Mouse (Mus musculus) cerebellum, adult 11 months (tissue): Measurements from ENCODE around the gene Dusp28.

Experiments used
- DNase-seq: peaks from one replicate; pipeline ENCODE4 v3.0.0; 2022

The Dusp28 gene

GRCm38 (mm10) chr1:92906779-92907631 lies at the start of gene Dusp28:
TSS of gene Dusp28 (plus strand) at chr1:92906981.
- peak; percentile 88 for DNase-seq

DNA sequence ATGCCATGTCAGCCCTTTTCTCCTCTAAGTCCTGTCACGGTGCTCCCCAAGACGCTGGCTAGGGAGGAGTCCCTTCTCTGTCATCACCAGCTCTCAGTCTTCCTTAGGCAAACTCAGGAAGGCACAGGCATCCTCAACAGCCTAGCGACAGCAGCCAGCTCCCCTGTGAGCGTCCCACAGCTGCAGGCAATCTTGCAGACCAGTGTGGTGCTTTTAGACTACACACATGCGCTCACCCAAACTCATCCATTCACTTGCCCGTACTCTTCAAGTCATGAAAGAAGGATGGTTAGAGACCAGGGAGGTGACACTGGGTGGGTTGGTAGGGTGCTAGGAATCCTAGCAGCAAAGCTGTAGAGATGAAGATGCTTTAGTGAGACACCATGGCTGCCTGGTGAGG lies 45.3 kb upstream of the Dusp28 start:
- no peak for DNase-seq

GRCm38 (mm10) chr1:92863268-92863667 lies 43.5 kb upstream of the Dusp28 start:
- DNase-seq: no peak

DNA sequence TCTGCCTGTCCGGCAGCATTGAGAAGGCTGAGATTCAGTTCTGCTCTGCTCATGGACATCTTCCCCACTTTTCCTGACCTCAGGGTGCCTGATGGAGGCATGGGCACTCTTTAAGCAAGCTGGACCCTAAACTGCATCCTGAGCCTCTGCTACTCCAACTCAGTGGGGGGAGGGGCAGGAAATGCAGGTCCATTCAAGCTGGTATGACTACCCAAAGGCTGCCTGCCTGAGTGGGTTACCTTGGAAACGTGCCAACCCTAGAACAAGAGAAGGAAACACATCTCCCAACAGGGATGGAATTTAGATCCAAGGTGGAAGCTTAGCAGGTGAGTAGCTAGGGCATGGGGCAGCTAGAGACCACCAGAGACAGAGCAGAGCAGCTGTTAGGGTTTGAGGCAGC lies 40.6 kb upstream of the Dusp28 start:
- DNase-seq: no peak

DNA sequence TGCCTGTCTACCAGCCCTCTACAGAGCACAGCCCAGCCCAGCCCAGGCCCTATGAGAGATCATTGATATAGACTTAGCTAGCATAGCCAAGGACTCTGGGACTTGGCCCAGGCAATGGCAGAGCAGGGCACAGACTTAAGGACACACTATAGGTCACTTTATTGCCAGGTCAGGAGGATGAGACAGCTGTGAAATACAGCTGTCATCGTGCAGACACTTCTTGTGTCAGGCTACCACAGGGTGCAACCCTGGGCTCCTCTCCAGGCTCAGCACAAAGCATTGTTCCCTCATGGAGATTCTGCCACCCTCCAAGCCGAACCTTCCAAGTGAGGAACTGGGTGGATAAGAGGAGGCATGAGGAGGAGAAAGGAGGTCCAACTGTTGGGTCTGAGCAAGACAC lies 36.8 kb upstream of the Dusp28 start:
- DNase-seq: no peak

- no peak for DNase-seq
These were observed 34.1 kb upstream of the Dusp28 start for GRCm38 (mm10) chr1:92872666-92873065.

DNA sequence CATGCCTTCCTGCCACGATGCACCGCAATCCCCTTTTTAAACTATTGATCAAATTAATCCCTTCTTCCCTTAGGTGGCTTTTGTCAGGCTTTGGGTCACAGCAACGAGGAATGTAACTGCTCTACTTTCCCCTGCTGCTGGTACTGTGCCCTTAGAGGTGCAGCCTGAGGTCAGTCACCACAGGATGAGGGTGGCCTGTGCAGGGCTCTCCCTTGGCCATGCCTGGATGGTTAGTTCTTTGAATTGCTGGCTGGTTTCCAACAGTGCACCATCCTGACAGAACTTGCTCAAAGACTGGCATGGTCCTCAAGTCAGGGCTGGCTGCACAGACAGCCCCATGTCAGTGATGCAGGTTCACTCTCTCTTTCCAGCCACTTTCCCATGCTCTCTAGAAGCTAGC lies 32.8 kb upstream of the Dusp28 start:
- DNase-seq: no peak

GRCm38 (mm10) chr1:92875360-92876111 lies 31.2 kb upstream of the Dusp28 start:
- no peak for DNase-seq

DNA sequence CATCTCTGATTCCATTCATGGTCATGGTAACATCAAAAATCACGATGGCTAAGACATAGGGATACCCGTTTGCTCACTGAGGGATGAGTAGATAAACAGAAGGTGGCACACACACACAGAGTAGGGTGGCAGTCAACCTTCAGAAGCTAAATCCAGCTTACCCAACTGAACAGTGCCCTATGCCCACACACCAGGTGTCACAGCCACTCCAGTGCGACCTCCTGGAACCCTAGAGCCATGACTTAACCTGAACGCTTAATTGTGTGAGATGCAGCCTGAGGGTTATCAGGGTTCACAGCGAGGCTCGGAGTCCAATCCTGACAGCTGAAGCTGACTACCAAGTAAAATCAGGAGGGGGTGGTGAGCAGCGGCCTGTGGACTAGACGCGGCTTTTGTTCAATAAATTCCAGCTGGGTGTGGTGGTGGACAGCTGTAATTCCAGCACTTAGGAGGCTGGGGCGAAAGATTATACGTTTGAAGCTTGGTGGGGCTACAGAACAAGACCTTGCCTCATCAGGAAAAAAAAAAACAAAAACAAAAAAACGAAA lies 29.3 kb upstream of the Dusp28 start:
- DNase-seq: no peak

GRCm38 (mm10) chr1:92878066-92878741 lies 28.6 kb upstream of the Dusp28 start:
- DNase-seq: peak; percentile 36

DNA sequence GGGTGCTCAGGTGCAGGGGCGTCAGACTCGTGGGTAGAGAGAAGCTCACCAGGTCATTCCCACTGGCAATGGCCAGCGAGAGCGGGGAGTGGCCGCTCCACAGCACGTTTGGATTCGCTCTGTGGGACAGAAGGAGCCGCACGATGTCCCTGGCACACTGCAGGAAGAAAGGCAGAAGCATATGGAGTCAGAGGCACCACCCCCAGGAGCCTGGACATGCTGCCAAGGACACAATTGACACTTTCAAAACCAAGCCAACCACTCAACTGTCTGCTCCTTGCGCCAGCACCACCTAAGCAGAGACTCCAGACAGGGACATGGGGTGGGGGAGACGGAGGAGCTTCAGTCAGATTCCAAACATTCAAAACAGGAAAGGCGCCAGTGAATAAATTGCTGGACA lies 27.5 kb upstream of the Dusp28 start:
- peak; percentile 93 for DNase-seq

- peak; percentile 28 for DNase-seq
These were observed 26.7 kb upstream of the Dusp28 start for GRCm38 (mm10) chr1:92880101-92880500.

DNA sequence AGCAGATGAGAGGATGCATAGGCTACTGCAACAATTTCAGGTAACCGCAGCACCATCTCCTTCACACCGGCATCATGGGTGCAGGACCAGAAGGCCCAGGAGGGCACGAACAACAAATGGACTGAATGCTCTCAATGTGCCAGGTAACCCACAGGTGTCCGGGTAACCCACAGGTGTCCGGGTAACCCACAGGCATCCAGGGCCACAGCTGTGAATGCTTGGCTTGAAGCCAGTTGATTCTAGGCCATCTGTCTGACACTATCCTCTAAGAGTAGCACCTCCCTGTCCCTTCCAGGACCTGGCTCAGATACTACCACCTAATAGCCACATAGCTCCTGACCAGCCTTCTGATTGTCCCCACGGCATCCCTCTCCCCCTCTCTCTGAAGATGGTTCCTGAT lies 24.8 kb upstream of the Dusp28 start:
- DNase-seq: no peak

GRCm38 (mm10) chr1:92888901-92889655 lies 17.7 kb upstream of the Dusp28 start:
- no peak for DNase-seq

- no peak for DNase-seq
These were observed 14.0 kb upstream of the Dusp28 start for GRCm38 (mm10) chr1:92892791-92893190.

- DNase-seq: no peak
These were observed 12.9 kb upstream of the Dusp28 start for GRCm38 (mm10) chr1:92893896-92894295.

DNA sequence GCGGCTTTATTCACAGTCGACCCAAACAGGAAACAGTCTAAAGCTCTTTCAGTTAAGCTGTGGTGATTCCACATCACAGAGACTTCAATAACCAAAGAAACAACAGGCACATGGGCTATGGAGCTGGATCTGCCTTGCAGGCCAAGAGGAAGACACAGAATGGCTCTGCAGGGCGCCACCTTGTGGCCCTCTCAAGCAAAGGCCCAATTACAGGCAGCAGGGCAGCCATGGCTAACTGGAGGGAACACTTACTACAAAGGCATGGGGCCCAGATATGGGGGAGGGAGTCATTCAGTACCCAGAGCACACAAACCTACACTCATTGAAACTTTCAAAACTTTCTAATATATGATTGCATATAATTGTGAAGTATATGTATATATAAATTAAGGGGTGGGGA lies 11.7 kb upstream of the Dusp28 start:
- DNase-seq: peak; percentile 87

- no peak for DNase-seq
These were observed 4.0 kb upstream of the Dusp28 start, which contains the start of gene Ankmy1 for GRCm38 (mm10) chr1:92902786-92903185. TSS of gene Ankmy1 (minus strand) at chr1:92902906.

- DNase-seq: no peak
These were observed 3.2 kb upstream of the Dusp28 start for GRCm38 (mm10) chr1:92903627-92904026.

DNA sequence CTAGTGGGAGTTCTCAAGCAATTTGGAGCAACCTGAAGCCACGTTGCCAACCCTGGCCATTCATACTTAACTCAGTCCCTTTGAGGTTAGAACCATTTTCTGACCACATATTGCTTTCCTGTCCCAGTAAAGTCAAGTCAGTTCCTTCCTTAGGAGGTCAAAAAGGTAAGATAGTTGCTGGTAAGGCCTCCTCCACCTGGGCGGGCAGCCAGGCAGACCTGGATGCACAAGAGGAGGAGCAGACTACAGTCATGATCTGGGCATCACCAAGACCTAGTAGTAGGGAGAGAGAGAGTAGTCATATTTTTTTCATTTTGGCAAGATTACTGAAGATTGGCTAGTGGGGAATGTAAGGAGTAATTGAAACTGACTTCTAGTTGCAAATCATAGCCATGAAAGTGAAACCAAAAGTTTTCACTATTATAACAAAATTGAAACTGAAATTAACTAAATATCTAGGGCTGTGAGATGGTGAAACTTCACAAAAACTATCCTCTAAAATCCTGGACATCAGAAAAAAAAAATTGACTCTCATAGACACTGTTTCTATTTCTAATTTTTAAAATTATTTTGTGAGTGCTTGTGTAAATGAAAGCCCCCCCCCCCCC lies 974 bp upstream of the Dusp28 start:
- DNase-seq: no peak

DNA sequence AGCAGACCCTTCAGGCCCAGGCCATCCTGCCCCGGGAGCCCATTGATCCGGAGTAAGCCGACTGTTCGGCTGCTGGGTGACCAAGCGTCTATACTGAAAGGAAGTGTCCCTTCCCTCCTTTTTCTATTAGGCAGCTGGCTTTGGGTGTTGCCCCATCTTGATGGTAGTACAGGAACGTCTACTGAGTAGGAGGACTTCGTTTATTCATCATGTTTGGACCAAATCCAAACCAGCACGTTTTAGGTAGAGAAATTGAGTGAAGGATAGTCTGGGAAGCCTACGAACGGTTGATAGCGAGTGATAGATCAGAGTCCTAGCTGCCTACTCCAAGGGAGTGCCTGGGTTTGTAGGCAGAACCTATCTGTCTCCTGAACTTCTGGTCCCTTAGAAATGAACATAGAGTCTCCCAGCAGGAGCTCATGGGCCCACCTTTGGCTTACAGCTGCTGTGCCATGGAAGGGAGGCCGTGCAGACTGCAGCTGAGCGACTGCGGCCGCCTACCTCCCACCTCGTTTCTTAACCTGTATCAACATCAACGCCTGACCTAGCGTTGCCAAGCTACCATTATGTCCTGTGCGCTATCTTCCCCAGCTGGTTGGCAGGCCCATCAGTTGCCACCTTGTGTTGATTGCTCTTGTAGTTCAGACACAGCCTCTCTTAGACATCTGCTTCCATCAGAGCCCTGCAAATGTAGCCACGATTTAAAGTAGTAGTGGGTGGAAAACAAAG lies 1.0 kb downstream of the Dusp28 start:
- DNase-seq: no peak
